Mouse (Mus musculus): ENCODE results near the gene Olfr1239.

Gene Olfr1239

GRCm38 (mm10) chr2:89420307-89420706 is at the start of gene Olfr1239:
Gene Olfr1239, minus strand, starts transcription at chr2:89420407.
- no peak for DNase-seq (ENCODE audit: low spot score)

GRCm38 (mm10) chr2:89442900-89443299 is 22.7 kb upstream of the Olfr1239 start, which contains the start of gene Olfr1240:
Gene Olfr1240, minus strand, starts transcription at chr2:89443000.
- no peak for DNase-seq (ENCODE audit: low spot score)

DNA sequence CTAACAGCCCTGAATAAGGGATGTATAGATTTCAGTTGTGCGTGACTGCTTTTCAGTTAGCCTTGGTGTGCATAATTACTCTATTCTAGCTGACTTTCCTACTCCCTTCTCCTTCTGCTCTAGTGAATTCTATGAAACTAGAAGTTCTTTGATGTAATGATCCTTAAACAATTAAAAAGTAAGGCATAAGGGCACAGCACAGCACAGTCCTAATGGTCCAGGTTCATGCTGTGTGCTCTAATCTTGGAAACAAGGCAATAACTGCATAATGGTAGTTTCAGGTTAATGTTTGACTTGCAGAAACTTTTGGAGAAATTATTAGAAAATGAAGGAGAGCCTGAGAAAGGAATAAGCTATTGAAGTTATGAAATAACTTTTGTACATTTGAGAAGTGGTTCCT is 5.7 kb downstream of the Olfr1239 start:
- no peak for DNase-seq (ENCODE audit: low spot score)

DNA sequence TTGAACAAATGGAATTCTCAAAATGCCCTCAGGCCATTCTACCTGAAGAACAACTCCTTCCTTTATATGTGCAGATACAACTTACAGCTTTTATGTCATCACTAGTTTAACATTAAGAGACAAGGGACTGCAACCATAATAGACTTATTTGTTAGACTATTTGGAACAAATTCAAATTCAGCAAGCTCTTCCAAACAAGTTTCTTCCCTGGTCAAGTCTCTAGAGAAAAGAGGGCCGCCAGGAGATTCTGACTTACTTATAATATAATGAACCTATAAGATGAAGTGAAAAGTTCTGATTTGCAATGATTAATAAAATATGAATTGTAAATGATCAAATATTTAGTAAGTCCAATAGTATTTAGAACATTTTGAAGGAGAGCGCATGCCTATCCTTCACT is 10.6 kb downstream of the Olfr1239 start, which contains the start of gene Olfr1238:
Olfr1238 (minus strand) TSS at position 101 of the 400 bp plus-strand sequence.
- no peak for DNase-seq (ENCODE audit: low spot score)

- no peak for DNase-seq (ENCODE audit: low spot score)
Measured at GRCm38 (mm10) chr2:89400882-89401281, 19.3 kb downstream of the Olfr1239 start.
